Mouse (Mus musculus): ENCODE results near the gene Defb10. TPM values are rescaled to one million over a fixed set of nuclear protein-coding genes. Genes with fewer than 3 reads are reported as not detected.

The Defb10 gene
- not detected in 2 replicates for polyA plus RNA-seq (2012; rRNA removed)

DNA sequence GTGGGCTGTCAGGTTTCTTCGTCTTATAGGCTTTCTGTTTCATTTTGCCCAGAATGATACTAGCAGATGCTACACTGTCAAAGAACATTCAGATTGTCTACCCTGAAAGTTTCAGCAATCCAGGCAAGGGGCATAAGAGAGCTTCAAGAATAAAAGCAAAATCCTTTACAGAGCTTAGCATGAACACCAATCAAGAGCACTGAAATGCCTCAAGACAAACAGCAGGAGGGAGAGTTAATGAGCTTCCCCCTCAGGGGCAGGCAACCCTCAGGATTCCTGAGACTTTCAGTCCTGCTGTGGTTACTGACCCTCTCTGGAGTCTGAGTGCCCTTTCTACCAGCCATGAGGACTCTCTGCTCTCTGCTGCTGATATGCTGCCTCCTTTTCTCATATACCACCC is at the start of gene Defb10:
Defb10 (plus strand) TSS at position 316 of the 400 bp plus-strand sequence.

DNA sequence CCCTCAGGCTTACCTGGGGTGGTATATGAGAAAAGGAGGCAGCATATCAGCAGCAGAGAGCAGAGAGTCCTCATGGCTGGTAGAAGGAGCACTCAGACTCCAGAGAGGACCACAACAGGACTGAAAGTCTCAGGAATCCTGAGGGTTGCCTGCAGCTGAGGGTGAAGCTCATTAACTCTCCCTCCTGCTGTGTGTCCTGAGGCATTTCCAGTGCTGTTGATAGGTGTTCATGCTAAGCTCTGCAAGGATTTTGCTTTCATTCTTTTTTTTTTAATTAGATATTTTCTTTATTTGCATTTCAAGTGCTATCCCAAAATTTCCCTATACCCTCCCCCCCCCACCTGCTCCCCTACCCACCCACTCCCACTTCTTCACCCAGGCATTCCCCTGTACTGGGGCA is 26.6 kb downstream of the Defb10 start, which contains the start of gene Defb9:
Defb9 (minus strand) TSS at position 101 of the 400 bp plus-strand sequence.

GRCm38 (mm10) chr8:21906290-21906689 is 47.6 kb downstream of the Defb10 start, which contains the start of gene Defb11:
Defb11 (minus strand) TSS chr8:21906412.

Other genes starting within 250 kb of the Defb10 start
- gene Defa26, start 240.7 kb upstream of the Defb10 start, polyA plus RNA-seq (2012; rRNA removed), result not detected in 2 replicates
- gene Defa17, start 203.1 kb upstream of the Defb10 start, polyA plus RNA-seq (2012; rRNA removed), result not detected in 2 replicates
- not detected in 2 replicates for gene Defa34, start 193.1 kb upstream of the Defb10 start, polyA plus RNA-seq (2012; rRNA removed)
- not detected in 2 replicates for gene AY761184, start 155.3 kb upstream of the Defb10 start, polyA plus RNA-seq (2012; rRNA removed)
- gene Defa24, start 124.4 kb upstream of the Defb10 start, polyA plus RNA-seq (2012; rRNA removed), result not detected in 2 replicates
- not detected in 2 replicates for gene Defb50, start 35.4 kb upstream of the Defb10 start, polyA plus RNA-seq (2012; rRNA removed)
- gene Defb2, start 19.0 kb upstream of the Defb10 start, polyA plus RNA-seq (2012; rRNA removed), result not detected in 2 replicates
- gene Defb9, start 26.5 kb downstream of the Defb10 start, polyA plus RNA-seq (2012; rRNA removed), result not detected in 2 replicates
- not detected in 2 replicates for gene Defb11, start 47.5 kb downstream of the Defb10 start, polyA plus RNA-seq (2012; rRNA removed)
- not detected in 2 replicates for gene Defb15, start 73.8 kb downstream of the Defb10 start, polyA plus RNA-seq (2012; rRNA removed)
- gene Defb35, start 79.5 kb downstream of the Defb10 start, polyA plus RNA-seq (2012; rRNA removed), result not detected in 2 replicates
- not detected in 2 replicates for gene Defb13, start 87.9 kb downstream of the Defb10 start, polyA plus RNA-seq (2012; rRNA removed)
- not detected in 2 replicates for gene Fam90a1a, start 99.8 kb downstream of the Defb10 start, polyA plus RNA-seq (2012; rRNA removed)
- gene Ccdc70, start 110.9 kb downstream of the Defb10 start, polyA plus RNA-seq (2012; rRNA removed), result not detected in 2 replicates
- gene Atp7b, start 201.4 kb downstream of the Defb10 start, polyA plus RNA-seq (2012; rRNA removed), result 7.0 and 9.3 TPM in 2 replicates
- 5.4 and 5.7 TPM in 2 replicates for gene Alg11, start 201.8 kb downstream of the Defb10 start, polyA plus RNA-seq (2012; rRNA removed)

Measured in liver, embryonic 18 days (tissue).